Mouse (Mus musculus): Measurements from ENCODE around the gene Nt5c3. TPM values are rescaled to one million over a fixed set of nuclear protein-coding genes. Genes with fewer than 3 reads are reported as not detected.

The Nt5c3 gene
- polyA plus RNA-seq, 1 experiment from 2014 or later = 147 TPM

GRCm38 (mm10) chr6:56850315-56850714, 73.4 kb downstream of the Nt5c3 start:
- Histone ChIP-seq H3K4me3 (no peak overlapping the region), H3K27me3 (no peaks in the 10 kb centered on the region), H3K9ac (no peak overlapping the region), H3K4me1 (replicated peaks) (no peaks in the 10 kb centered on the region), H3K4me2 (no peak overlapping the region), H3K9me3 (no peaks in the 10 kb centered on the region), H3K36me3 (no peaks in the 10 kb centered on the region), H3K27ac (no peak overlapping the region)
- WGBS = 74% methylated on average over 7 of the region's 7 CpGs
- no peak for ATAC-seq (ENCODE audit: low FRiP score)

DNA sequence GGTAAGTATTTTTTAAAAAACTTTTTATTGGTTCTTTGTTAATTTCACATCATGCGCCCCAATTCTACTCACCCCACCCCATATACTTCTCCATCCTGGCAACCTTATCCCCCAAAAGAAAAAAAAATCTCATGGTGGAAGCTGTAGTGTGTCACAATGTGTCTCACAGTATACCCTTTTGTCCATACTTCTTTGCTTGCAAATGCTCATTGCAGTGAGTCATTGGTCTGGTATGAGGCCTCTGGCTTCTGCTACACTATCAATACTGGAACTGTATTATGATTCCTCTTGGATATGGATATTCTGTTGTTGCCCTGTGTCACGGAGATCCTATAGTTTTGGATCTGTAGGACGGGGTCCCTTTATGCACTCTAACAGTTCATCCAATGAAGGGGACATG, 74.8 kb downstream of the Nt5c3 start:
- Histone ChIP-seq H3K4me3 (no peak overlapping the region), H3K4me2 (no peak overlapping the region), H3K9ac (no peak overlapping the region), H3K27ac (no peak overlapping the region), H3K27me3 (no peaks in the 10 kb centered on the region), H3K36me3 (no peaks in the 10 kb centered on the region), H3K9me3 (no peaks in the 10 kb centered on the region), H3K4me1 (replicated peaks) (no peaks in the 10 kb centered on the region)
- no peak for ATAC-seq (ENCODE audit: low FRiP score)
- 93% methylated on average over 3 of the region's 3 CpGs for WGBS

- Histone ChIP-seq H3K4me3 (no peak overlapping the region), H3K27ac (no peak overlapping the region), H3K4me2 (no peak overlapping the region), H3K27me3 (no peaks in the 10 kb centered on the region), H3K4me1 (replicated peaks) (no peaks in the 10 kb centered on the region), H3K36me3 (no peaks in the 10 kb centered on the region), H3K9me3 (no peaks in the 10 kb centered on the region), H3K9ac (no peak overlapping the region)
- 98% methylated on average over 2 of the region's 2 CpGs for WGBS
- no peak for ATAC-seq (ENCODE audit: low FRiP score)
Measured at GRCm38 (mm10) chr6:56844365-56844764, 79.4 kb downstream of the Nt5c3 start.

- H3K27ac ChIP-seq = no peak overlapping the region
- no peak overlapping the region for H3K9ac ChIP-seq
- no peaks in the 10 kb centered on the region for H3K9me3 ChIP-seq
- H3K27me3 ChIP-seq = no peaks in the 10 kb centered on the region
- H3K4me3 ChIP-seq = no peak overlapping the region
- 84% methylated on average over 3 of the region's 3 CpGs for WGBS
- no peak for ATAC-seq (ENCODE audit: low FRiP score)
- no peaks in the 10 kb centered on the region for H3K4me1 ChIP-seq (replicated peaks)
- no peak overlapping the region for H3K4me2 ChIP-seq
- no peaks in the 10 kb centered on the region for H3K36me3 ChIP-seq
Measured at GRCm38 (mm10) chr6:56843229-56843628, 80.5 kb downstream of the Nt5c3 start.

DNA sequence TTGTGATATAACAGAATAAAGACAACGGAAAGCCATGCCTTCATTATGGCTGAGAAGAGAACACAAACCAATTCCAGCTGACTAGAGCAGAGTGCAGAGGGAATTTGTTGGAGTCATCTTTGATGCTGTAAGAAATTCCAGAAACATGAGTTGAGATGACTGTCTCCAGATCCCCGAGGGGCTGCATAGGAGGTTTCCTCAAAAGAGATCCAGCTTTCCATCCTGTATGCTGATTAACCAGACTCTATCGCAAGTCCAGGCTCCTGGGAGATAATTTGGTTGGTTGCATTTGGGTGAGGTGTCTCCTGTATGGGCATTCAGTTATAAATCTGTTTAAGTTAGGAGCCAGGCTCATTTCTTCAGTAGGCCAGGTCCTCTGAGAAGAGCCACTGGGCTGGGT, 86.1 kb downstream of the Nt5c3 start:
- ATAC-seq (ENCODE audit: low FRiP score) = no peak
- Histone ChIP-seq H3K4me1 (replicated peaks) (no peaks in the 10 kb centered on the region; the same call in 1 of the 2 replicates), H3K27ac (no peak overlapping the region), H3K27me3 (no peaks in the 10 kb centered on the region), H3K4me3 (no peak overlapping the region), H3K9me3 (no peaks in the 10 kb centered on the region), H3K9ac (no peak overlapping the region), H3K4me2 (no peak overlapping the region), H3K36me3 (no peaks in the 10 kb centered on the region)
- WGBS = 95% methylated on average over 3 of the region's 3 CpGs

GRCm38 (mm10) chr6:56837166-56837565, 86.6 kb downstream of the Nt5c3 start:
- no peak overlapping the region for H3K27ac ChIP-seq
- H3K36me3 ChIP-seq = no peaks in the 10 kb centered on the region
- no peak overlapping the region for H3K4me2 ChIP-seq
- no peak overlapping the region for H3K4me3 ChIP-seq
- H3K4me1 ChIP-seq (replicated peaks) = peaks cover 4% of the 10 kb centered on the region; the same call in 1 of the 2 replicates
- ATAC-seq (ENCODE audit: low FRiP score) = no peak
- H3K9ac ChIP-seq = no peak overlapping the region
- 96% methylated on average over 12 of the region's 12 CpGs for WGBS
- H3K27me3 ChIP-seq = no peaks in the 10 kb centered on the region
- H3K9me3 ChIP-seq = no peaks in the 10 kb centered on the region

DNA sequence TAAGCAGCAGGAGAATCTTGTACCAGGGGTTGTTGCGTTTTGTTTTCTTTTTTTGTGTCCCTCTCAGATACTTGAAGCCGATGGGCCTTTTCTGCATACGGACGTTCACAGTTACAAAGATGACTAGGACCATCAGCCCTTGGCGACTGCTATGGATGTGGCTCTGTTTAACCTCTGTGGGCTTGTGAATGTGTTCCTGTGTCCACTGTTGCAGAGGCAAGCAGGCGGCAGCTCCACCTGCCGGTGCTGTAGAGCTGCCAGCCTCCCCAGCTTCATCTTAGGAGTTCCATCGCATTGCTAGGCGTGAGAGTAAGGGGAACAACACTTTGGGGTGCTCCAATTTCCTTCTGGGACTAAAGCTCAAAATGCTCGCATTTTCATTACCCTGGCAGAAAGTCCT, 88.2 kb downstream of the Nt5c3 start:
- Histone ChIP-seq H3K4me2 (no peak overlapping the region), H3K27ac (no peak overlapping the region), H3K9ac (no peak overlapping the region), H3K4me1 (replicated peaks) (peaks cover 6% of the 10 kb centered on the region; the same call in 1 of the 2 replicates), H3K4me3 (no peak overlapping the region), H3K36me3 (no peaks in the 10 kb centered on the region), H3K27me3 (no peaks in the 10 kb centered on the region), H3K9me3 (no peaks in the 10 kb centered on the region)
- no peak for ATAC-seq (ENCODE audit: low FRiP score)
- WGBS = 92% methylated on average over 10 of the region's 10 CpGs

DNA sequence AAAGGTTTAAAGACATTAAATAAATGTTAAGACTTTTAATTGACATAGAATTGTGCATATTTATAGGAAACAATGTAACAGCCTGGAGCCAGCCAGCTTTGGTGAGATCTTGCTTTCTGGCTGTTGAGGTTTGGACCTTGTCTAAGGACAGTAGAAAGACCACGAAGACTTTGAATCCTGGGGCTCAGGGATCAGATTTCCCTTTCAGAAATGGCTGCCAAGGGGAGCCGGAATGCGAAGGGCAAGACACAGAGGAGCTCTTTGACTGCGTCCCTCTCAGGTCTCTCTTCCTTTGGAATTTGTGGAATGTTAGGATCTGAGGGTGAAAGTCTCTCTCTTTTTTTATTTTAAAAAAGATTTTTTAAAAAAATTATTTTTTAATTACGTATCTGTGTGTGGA, 89.0 kb downstream of the Nt5c3 start:
- Histone ChIP-seq H3K9me3 (no peaks in the 10 kb centered on the region), H3K4me1 (replicated peaks) (peaks cover 6% of the 10 kb centered on the region; the same call in 1 of the 2 replicates), H3K4me3 (no peak overlapping the region), H3K4me2 (no peak overlapping the region), H3K36me3 (no peaks in the 10 kb centered on the region), H3K9ac (no peak overlapping the region), H3K27ac (no peak overlapping the region), H3K27me3 (no peaks in the 10 kb centered on the region)
- 65% methylated on average over 5 of the region's 5 CpGs for WGBS
- ATAC-seq (ENCODE audit: low FRiP score) = no peak

- Histone ChIP-seq H3K4me1 (replicated peaks) (peaks cover 6% of the 10 kb centered on the region; the same call in 1 of the 2 replicates), H3K4me2 (peak overlapping the region; percentile 89), H3K27ac (no peak overlapping the region), H3K27me3 (no peaks in the 10 kb centered on the region; the same call in 1 of the 2 replicates), H3K9me3 (no peaks in the 10 kb centered on the region), H3K4me3 (peak overlapping the region; percentile 62; the same call in 1 of the 2 replicates), H3K36me3 (no peaks in the 10 kb centered on the region), H3K9ac (no peak overlapping the region)
- ATAC-seq (ENCODE audit: low FRiP score) = no peak
Measured at GRCm38 (mm10) chr6:56832830-56833229, 90.9 kb downstream of the Nt5c3 start.

GRCm38 (mm10) chr6:56832407-56832796, 91.3 kb downstream of the Nt5c3 start:
- Histone ChIP-seq H3K4me2 (peak overlapping the region; percentile 89), H3K9ac (peak overlapping the region; percentile 79), H3K4me3 (peak overlapping the region; percentile 62), H3K27ac (0 out of 2 replicates have a peak overlapping the region, but pooled peaks have one; percentile 20), H3K27me3 (no peaks in the 10 kb centered on the region; the same call in 1 of the 2 replicates), H3K4me1 (replicated peaks) (peaks cover 6% of the 10 kb centered on the region; the same call in 1 of the 2 replicates), H3K9me3 (no peaks in the 10 kb centered on the region), H3K36me3 (no peaks in the 10 kb centered on the region)
- WGBS = 2% methylated on average over 15 of the region's 15 CpGs
- peak; percentile 54 for ATAC-seq (ENCODE audit: low FRiP score)

Other genes with a start within 250 kb of the Nt5c3 start
- 95.4 and 103 TPM in 2 replicates for gene Lsm5, start 219.2 kb downstream of the Nt5c3 start, polyA plus RNA-seq (2015; fragmentation: Nextera tagmentation; extraction: Ambion mirVana)
- gene Avl9, start 209.0 kb downstream of the Nt5c3 start, polyA plus RNA-seq (2015; fragmentation: Nextera tagmentation; extraction: Ambion mirVana) = 33.2 and 33.8 TPM in 2 replicates
- gene Kbtbd2, start 126.1 kb downstream of the Nt5c3 start, polyA plus RNA-seq (2015; fragmentation: Nextera tagmentation; extraction: Ambion mirVana) = 28.1 and 33.0 TPM in 2 replicates
- 39.5 and 41.3 TPM in 2 replicates for gene Fkbp9, start 91.9 kb downstream of the Nt5c3 start, polyA plus RNA-seq (2015; fragmentation: Nextera tagmentation; extraction: Ambion mirVana)
- 0.44 and 0.65 TPM in 2 replicates for gene Vmn1r4, start 83 bp upstream of the Nt5c3 start, polyA plus RNA-seq (2015; fragmentation: Nextera tagmentation; extraction: Ambion mirVana)
- gene Vmn1r5, start 46.3 kb upstream of the Nt5c3 start, polyA plus RNA-seq (2015; fragmentation: Nextera tagmentation; extraction: Ambion mirVana) = not detected in 2 replicates
- not detected in 2 replicates for gene Vmn1r6, start 73.3 kb upstream of the Nt5c3 start, polyA plus RNA-seq (2015; fragmentation: Nextera tagmentation; extraction: Ambion mirVana)
- not detected in 2 replicates for gene Vmn1r7, start 101.4 kb upstream of the Nt5c3 start, polyA plus RNA-seq (2015; fragmentation: Nextera tagmentation; extraction: Ambion mirVana)
- gene Vmn1r8, start 108.4 kb upstream of the Nt5c3 start, polyA plus RNA-seq (2015; fragmentation: Nextera tagmentation; extraction: Ambion mirVana) = not detected in 2 replicates
- not detected in 2 replicates for gene Vmn1r9, start 142.9 kb upstream of the Nt5c3 start, polyA plus RNA-seq (2015; fragmentation: Nextera tagmentation; extraction: Ambion mirVana)
- gene Vmn1r10, start 185.5 kb upstream of the Nt5c3 start, polyA plus RNA-seq (2015; fragmentation: Nextera tagmentation; extraction: Ambion mirVana) = not detected in 2 replicates
- not detected in 2 replicates for gene Vmn1r11, start 209.5 kb upstream of the Nt5c3 start, polyA plus RNA-seq (2015; fragmentation: Nextera tagmentation; extraction: Ambion mirVana)
- gene Vmn1r12, start 233.0 kb upstream of the Nt5c3 start, polyA plus RNA-seq (2015; fragmentation: Nextera tagmentation; extraction: Ambion mirVana) = not detected in 2 replicates

Data from hindbrain, embryonic 13.5 days (tissue).